Mouse (Mus musculus): Measurements from ENCODE around the gene Hmg20b.

DNA sequence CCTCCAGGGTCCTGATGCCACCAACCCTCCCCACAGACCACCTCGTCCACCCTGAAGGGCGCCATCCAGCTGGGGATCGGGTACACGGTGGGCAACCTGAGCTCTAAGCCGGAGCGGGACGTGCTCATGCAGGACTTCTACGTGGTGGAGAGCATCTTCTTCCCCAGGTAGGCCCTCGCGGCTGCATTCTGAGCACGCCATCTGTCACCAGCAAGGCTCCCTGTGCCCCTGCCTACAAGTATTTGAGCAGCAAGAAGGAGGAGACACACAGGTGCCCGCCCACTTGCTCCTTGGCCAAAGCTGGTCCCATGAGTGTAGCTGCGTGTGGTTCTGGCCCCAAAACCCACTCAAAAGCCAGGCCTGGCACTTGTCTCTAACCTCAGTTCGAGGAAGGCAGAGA, 44.6 kb downstream of the Hmg20b start:
- TF ChIP-seq CTCF (IDR thresholded peaks at IDR 0.05; ENCODE audit: insufficient read depth, low read length) (no peak), POLR2A (IDR thresholded peaks at IDR 0.05; ENCODE audit: borderline replicate concordance, extremely low read depth, low read depth, low read length) (no peak)

Data from lung, adult 2 months (tissue).